Mouse (Mus musculus) brain, embryonic 14.5 days (tissue): ENCODE measurements around the gene Gm29427. TPM values are rescaled to one million over a fixed set of nuclear protein-coding genes. Genes with fewer than 3 reads are reported as not detected.

Experiments used
- DNase-seq: peaks from one replicate; pipeline ENCODE4 v3.0.0-alpha.2; 2011; ENCODE audit warnings: low read depth
- CTCF ChIP-seq: fragments of 200-500 bp; IDR thresholded peaks from 2 replicates; pipeline ENCODE4 v1.5.1; 2012; ENCODE audit warnings: inconsistent platforms, mild to moderate bottlenecking, moderate library complexity, borderline replicate concordance; ENCODE audit not compliant: insufficient read depth, insufficient read length; ENCODE audit errors: extremely low read depth
- POLR2A ChIP-seq: fragments of 200-500 bp; IDR thresholded peaks from 2 replicates; pipeline ENCODE4 v1.6.1; 2012; ENCODE audit warnings: mild to moderate bottlenecking, inconsistent platforms, borderline replicate concordance; ENCODE audit not compliant: poor library complexity, insufficient read depth, insufficient read length, severe bottlenecking; ENCODE audit errors: extremely low read depth
- polyA plus RNA-seq: library from polyadenylated mRNA; depleted of rRNA; stranded (reverse); fragments of >200 nt; gene quantifications from 2 replicates; pipeline ENCODE4 v1.2.3, GENCODE M21; 2012; rRNA removed

The Gm29427 gene
- polyA plus RNA-seq: not detected in 2 replicates

DNA sequence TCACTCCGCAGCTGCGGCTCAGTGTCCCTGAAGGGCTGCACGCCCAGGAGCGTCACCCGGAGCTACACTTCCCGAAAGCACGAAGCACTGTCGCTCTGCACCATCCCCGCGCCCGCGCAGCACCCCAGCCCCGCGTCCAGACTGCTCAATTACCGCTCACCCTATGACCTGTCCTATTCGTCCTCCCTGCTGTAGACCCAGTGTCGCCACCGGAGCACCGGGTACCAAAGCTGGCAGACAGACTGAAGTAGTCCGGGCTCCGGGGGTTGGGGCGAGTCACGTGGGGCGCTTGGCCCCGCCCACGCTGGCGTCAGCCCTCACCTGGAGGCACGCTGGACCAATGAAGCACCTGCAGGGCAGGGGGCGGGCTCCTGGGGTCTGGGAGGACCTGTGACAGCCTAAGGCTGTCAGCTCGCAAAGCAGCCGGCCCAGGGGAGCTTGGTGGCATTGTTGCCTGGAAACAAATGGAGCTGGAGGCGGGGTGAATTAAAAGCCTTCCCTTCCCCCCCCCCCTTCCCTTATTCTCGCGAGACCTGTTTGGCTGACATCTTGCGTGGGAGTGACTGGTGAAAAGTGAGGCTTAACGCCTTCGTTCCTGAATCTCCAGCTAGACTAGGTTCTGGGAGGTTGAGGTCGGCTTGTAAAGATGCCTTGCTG, at the start of gene Gm29427:
Gene Gm29427, minus strand, starts transcription at position 239 of the 657 bp plus-strand sequence.
- peak; percentile 97 for DNase-seq
- no peak for TF ChIP-seq CTCF
- TF ChIP-seq POLR2A: no peak

DNA sequence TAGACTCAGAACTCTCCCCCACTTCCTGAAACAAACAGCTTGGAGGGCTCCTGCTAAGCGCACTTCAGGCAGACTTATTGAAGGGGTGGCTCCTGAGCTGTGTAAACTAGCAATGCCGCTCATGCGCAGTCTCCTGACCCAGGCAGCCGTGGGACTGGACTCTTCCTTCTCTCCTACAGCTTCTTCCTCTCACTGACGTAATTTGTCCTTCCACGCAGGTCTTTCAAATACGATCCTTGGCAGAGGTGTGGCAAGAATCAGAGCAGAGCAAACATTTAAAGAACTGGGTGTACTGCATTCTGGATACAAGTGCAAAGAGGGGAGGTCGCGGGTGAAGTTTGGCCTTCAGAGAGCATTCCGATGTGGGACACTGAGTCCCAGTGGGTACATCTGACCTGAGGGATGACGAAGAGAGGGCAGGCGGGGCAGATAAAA, 48.4 kb upstream of the Gm29427 start:
- no peak for DNase-seq
- TF ChIP-seq POLR2A: no peak
- no peak for TF ChIP-seq CTCF

DNA sequence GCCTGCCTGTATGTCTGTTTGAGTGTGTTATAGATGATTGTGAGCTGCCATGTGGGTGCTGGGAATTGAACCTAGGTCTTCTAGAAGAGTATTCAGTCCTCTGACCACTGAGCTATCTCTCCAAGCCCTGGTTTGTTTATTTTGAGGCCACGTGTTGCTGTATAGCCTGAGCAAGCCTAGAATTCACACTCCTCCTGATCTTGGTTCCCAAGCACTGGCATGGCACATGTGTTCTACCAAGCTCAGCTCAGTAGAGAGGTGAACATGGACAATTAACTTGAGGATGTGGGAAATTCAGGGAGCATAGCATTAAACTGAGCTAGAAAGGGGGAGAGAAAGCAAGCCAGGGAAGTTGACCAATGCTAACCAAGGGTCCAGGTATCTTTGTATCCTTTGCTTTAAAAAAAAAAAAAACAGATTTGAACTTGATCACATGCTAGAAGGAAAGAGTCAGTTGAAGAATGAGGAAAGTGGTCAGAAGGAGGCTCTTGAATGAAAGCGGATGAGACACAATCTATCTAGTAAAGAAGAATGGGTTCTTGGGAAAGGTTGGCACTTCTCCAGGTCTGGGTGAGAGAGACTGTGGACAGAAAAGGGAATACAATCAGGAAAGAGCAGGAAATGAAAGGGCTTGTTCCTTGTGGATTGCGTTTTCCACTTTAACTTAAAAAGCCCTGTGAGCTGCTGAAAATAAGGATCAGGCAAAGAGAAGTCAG, 46.6 kb upstream of the Gm29427 start:
- TF ChIP-seq CTCF (no peak), POLR2A (no peak)
- no peak for DNase-seq

DNA sequence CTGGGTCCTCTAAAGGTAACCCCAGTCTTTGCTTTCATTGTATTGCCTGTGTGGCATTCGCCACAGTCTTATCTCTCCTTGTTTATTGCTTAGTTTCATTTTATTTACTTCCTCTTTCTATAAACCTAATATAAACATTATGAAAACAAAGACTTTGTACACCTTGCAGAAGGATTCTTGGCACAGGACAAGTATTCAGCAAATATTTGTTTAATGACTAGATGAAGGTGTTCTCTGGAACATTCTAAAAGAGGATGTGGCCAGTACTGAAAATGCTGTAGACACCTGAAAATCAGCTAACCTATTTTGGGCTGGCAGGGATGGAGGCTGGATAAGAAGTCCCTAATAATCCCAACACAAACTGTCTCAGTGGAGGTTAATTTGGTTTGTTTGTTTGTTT, 46.0 kb upstream of the Gm29427 start:
- TF ChIP-seq CTCF: no peak
- TF ChIP-seq POLR2A: no peak
- no peak for DNase-seq

DNA sequence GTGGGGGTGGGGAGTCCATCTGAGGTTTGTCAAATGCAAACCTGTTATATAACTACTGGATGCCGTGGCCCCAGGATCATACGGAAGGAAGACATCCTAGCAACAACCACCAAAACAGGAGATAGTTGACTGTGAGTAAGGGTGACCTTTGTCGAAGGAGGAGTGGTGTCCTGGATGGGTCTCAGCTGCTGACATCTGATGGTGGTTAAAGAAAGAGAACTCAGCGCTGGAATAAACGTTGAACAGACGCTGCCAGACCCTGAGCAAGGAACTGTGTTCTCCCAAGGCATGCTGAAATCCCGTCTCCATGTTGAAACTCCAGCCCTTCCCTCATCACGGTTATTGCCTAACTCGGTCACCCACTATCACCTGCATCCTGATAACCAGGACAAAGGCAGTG, 44.1 kb upstream of the Gm29427 start:
- DNase-seq: no peak
- TF ChIP-seq POLR2A (no peak), CTCF (no peak)

DNA sequence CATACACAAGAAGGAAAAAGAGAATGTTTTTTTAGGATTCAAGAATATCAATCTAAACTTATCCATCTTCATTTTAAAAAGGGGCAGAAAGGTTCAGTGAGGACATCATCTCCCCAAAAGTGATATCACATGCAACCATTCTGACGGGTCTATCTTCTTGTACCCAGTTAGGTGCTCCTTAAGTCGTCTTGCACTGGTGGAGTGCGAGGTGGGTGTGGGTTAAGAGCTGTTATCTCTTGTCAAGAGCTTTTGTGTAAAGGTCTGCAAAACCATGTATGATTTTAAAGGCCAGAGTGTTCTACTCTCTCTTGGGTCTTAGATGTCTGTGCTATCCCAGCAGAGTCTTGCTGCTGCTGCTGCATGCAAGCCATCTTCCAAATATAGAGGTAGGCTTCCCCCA, 31.2 kb upstream of the Gm29427 start:
- TF ChIP-seq CTCF (no peak), POLR2A (no peak)

DNA sequence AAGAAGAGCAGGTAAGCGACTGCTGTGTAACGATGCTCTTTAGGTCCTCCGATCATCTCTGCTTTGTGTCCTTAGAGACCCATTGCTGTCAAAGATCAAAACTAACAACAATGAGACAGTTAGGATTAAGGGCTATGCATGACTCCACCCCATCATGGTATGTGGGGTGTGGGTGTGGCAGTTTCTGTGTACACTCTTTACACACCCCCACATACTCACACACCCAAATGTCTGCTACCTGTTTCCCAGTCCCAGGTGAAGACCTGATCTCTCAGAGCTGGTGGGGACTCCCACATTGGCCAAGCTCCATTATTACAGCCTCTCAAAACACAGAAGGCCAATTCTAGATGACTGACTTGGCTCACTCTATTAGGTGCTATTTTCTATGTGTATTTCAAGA, 30.0 kb upstream of the Gm29427 start:
- no peak for DNase-seq
- TF ChIP-seq CTCF (no peak), POLR2A (no peak)

More for the DNA sequence above, 31.2 kb upstream of the Gm29427 start:
- DNase-seq: no peak

DNA sequence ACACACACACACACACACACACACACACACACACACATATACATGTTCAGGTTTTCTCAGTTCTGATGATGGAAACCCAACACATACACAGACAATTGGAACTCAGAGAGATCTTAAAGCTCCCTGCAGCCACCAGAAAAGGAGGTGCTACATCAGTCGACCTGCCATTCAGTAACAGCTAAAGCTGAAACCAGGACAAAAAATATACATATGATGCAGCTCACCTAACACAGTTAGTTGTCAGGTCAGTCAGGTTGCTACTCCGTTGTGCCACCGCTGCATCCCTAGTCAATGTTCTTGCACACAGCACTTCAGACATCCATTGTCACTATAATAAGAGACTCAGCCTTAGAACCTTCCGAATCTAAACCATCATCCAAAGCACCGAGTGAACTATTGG, 29.4 kb upstream of the Gm29427 start:
- no peak for DNase-seq
- TF ChIP-seq POLR2A (no peak), CTCF (no peak)

DNA sequence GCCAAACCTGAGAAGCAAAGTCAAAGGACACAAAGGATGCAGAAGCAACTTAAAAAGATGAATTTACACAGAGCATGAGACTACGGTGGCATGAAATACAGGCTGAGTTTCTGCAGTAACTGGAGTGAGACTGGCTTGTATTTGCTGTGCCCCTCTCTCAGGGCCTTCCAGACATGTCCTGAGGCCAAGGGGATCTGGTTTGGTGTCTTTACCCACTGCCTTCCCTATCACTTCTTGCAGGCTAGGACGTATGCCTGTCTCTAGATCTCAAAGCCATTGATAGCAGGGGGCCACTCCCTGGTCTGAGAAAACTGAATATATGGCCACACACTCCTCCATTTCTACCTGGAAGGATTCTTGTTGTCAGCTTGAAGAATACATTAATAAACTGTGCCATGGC, 28.6 kb upstream of the Gm29427 start:
- no peak for DNase-seq
- no peak for TF ChIP-seq CTCF
- no peak for TF ChIP-seq POLR2A

DNA sequence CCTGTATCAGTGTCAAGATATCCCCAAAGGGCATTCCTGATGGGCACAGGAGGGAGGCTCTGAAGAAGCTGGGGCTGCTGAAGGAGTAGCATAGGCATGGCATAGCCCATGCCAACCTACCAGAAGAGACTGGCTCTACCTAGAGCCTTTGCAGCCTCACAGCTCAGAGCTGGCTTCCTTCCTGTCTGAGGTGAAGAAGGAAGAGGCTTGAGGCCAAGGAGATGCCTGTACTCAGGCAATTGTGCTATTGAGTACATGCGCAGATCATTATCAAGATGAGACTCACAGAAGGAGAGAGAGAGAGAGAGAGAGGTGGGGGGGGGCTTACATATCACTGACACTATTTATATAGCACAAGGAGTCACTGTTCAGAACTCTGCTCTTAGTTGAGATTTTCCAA, 28.2 kb upstream of the Gm29427 start:
- DNase-seq: no peak
- TF ChIP-seq POLR2A: no peak
- no peak for TF ChIP-seq CTCF

DNA sequence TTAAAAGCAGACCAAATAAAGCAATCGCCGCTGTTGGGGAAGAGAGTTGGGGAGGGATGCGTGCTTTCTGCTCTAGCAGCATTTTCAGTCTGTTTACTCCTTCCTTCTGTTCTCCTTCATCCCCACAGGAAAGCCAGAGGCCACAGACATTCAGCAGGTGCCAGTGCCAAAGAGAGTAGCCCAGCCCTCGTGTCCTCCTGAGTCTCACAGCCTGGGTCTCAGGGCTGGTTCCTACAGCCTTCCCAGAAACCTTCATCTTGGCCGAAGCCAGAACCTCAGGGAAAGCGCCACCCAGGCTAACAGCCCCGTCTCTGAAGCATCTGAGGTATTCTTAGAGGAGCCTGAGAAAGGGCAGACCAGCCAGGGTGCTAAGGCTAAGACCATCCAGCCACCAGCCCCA, 26.6 kb upstream of the Gm29427 start:
- no peak for DNase-seq
- TF ChIP-seq POLR2A: no peak
- no peak for TF ChIP-seq CTCF
